Mouse (Mus musculus): ENCODE results near the gene Rars2. TPM values are rescaled to one million over a fixed set of nuclear protein-coding genes. Genes with fewer than 3 reads are reported as not detected.

Gene Rars2
- polyA plus RNA-seq (2015; fragmentation: Nextera tagmentation; extraction: Ambion mirVana) = 44.7 and 46.8 TPM in 2 replicates

GRCm38 (mm10) chr4:34614630-34615094, at the start of gene Rars2, which contains the start of gene Orc3:
Rars2 (plus strand) TSS chr4:34614957.
Orc3 (minus strand) TSS chr4:34614944.

DNA sequence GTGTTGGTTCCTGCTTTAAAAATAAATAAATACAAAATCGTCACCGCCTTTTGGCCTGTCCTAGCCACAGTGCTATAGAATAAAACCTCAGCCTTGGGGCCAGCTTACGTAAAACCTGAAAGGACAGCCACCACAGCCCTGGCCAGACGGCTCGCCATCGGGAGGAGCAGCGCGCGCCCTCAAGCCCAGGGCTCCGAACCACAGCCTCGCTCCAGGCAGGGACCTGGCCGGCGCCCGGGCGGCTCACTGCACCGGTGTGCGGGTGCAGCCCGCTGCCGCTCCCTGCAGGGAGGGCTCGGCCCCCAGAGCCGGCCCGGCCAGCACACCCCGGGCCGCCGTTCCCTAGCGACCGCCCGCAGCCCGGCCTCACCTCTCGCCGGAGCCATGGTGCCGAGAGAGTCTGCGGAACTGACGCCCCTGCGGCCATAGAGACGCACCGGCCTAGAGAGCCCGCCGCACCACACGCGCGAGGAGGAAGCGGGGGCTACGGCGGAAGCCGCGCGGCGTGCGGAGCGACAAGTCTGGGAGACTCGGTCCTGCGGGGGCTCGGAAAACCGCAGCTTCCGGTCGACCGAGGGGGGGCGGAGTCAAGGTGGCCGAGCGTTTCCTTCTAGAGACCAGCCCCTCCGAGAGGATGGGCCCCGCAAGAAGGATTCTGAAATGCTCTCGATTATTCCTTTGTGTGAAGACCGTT, 72.3 kb downstream of the Rars2 start, which contains the start of gene Slc35a1:
Gene Slc35a1 (minus strand): TSS at position 565 of the 694 bp plus-strand sequence.

Other genes starting within 250 kb of the Rars2 start
- gene Akirin2, start 64.0 kb upstream of the Rars2 start, polyA plus RNA-seq (2015; fragmentation: Nextera tagmentation; extraction: Ambion mirVana) = 71.5 and 93.1 TPM in 2 replicates
- 54.7 and 55.3 TPM in 2 replicates for gene Orc3, start within 50 bp of the Rars2 start, polyA plus RNA-seq (2015; fragmentation: Nextera tagmentation; extraction: Ambion mirVana)
- gene Slc35a1, start 72.5 kb downstream of the Rars2 start, polyA plus RNA-seq (2015; fragmentation: Nextera tagmentation; extraction: Ambion mirVana) = 32.5 and 36.5 TPM in 2 replicates
- 2.4 and 3.1 TPM in 2 replicates for gene Cfap206, start 115.2 kb downstream of the Rars2 start, polyA plus RNA-seq (2015; fragmentation: Nextera tagmentation; extraction: Ambion mirVana)
- gene Gm136, start 141.3 kb downstream of the Rars2 start, polyA plus RNA-seq (2015; fragmentation: Nextera tagmentation; extraction: Ambion mirVana) = not detected in 2 replicates
- 52.2 and 55.4 TPM in 2 replicates for gene Smim8, start 163.5 kb downstream of the Rars2 start, polyA plus RNA-seq (2015; fragmentation: Nextera tagmentation; extraction: Ambion mirVana)